12 mouse cellular contexts compared by ENCODE assay signal in the genomic region with DNA sequence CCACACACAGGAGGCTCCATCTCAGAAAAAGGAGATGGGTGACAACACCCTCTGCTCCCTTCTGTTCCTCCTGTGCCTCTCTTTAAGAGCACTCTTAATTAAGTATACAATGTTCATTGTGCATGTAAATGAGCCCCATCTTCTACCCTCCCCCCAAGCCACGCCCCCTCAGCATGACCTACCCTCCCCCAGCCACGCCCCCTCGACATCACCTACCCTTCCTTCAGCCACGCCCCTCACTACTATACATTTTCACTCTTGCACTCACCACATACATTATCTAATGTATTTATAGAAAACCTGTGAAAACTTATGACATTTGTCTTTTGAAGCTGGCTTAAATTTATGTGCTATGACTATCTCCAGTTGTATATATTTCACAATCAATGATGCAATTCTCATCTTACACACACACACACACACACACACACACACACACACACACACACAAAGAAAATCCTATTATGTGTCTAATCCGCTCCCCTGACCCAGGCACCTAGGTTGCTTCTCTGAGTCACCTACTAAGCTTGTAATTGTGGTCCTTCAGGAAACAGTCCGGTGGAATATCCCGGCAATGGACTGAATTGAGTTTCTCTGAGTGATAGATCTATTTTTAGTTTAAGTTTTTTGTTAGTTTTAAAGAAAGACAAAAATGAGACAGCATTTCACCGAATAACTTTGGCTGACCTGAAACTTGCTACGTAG.
"Had no signal": no experiment of that assay in that cellular context is flagged by ENCODE, and none has a peak within 500 bp of the region (broad histone marks: within the 10 kb centered on the region; RNA-seq: fewer than 3 reads in every experiment).

No protein-coding gene starts in this region.

- H3K27me3 ChIP-seq: limb, embryonic 15.5 days; liver, embryonic 13.5 days; stomach, embryonic 15.5 days had no signal

- H3K27ac ChIP-seq: kidney, postnatal 0 days; limb, embryonic 15.5 days; liver, embryonic 13.5 days; stomach, embryonic 15.5 days had no signal

- H3K9me3 ChIP-seq: limb, embryonic 15.5 days; liver, embryonic 13.5 days; stomach, embryonic 15.5 days had no signal

- DNase-seq: kidney, adult 8-10 months; kidney, postnatal 36 days; layer of hippocampus, adult 9-11 months; layer of hippocampus, postnatal 36 days; liver, embryonic 13.5 days; lung, adult 18-20 months; retina, postnatal 1 day; right cerebral cortex, postnatal 4 days had no signal

- H3K4me3 ChIP-seq: limb, embryonic 15.5 days; liver, embryonic 13.5 days; stomach, embryonic 15.5 days had no signal

- H3K4me1 ChIP-seq: limb, embryonic 15.5 days; liver, embryonic 13.5 days; stomach, embryonic 15.5 days had no signal

- H3K36me3 ChIP-seq: limb, embryonic 15.5 days; liver, embryonic 13.5 days; stomach, embryonic 15.5 days had no signal

- ATAC-seq: intestine, postnatal 0 days had no signal
